Comparison of ENCODE assay signal across 10 mouse cellular contexts in genomic region chr10:41573190-41573589, GRCm38 (mm10). TPM values are rescaled to one million over a fixed set of nuclear protein-coding genes. Genes with fewer than 3 reads are reported as not detected.
A peak's percentile ranks its signal among the peaks of the same experiment; 100 is the strongest.
DNase-seq lines count a peak whose midpoint lies in the region; ATAC-seq and TF ChIP-seq lines count a peak whose summit lies in the region.
"Had no signal": no experiment of that assay in that cellular context is flagged by ENCODE, and none has a peak within 500 bp of the region (broad histone marks: within the 10 kb centered on the region; RNA-seq: fewer than 3 reads in every experiment).

No protein-coding gene starts in this region.

- peak; percentile 69 for ATAC-seq in lung, embryonic 16.5 days (ENCODE audit: low read depth)
- ATAC-seq in stomach, embryonic 16.5 days (ENCODE audit: insufficient read depth, low FRiP score) = peak; percentile 33
- ATAC-seq in hindbrain, embryonic 12.5 days (ENCODE audit: low FRiP score) = no peak
- ATAC-seq: hindbrain, postnatal 0 days; midbrain, embryonic 13.5 days had no signal

- peak; percentile 35 to 64 for DNase-seq in heart, adult 9 months (ENCODE audit: low spot score in 2 of 2)
- no peak for DNase-seq in heart, adult 8-10 months (ENCODE audit: low spot score)
- DNase-seq in thymus, postnatal 4 days = peak; percentile 51
- no peak for DNase-seq in thymus, adult 2 months
- no peak for DNase-seq in embryo, embryonic 10 days (ENCODE audit: low spot score)

- no peak overlapping the region for H3K4me3 ChIP-seq in thymus, adult 2 months (ENCODE audit: control insufficient read depth, insufficient read depth, low read length)
- no peak overlapping the region for H3K4me3 ChIP-seq in lung, embryonic 16.5 days (ENCODE audit: low read length)
- no peak overlapping the region for H3K4me3 ChIP-seq in stomach, embryonic 16.5 days (replicated peaks; ENCODE audit: low read length)
- H3K4me3 ChIP-seq in hindbrain, embryonic 12.5 days = no peak overlapping the region
- H3K4me3 ChIP-seq: midbrain, embryonic 13.5 days had no signal

- no peaks in the 10 kb centered on the region for H3K27me3 ChIP-seq in thymus, adult 2 months (ENCODE audit: control insufficient read depth, insufficient read depth, low read length)
- no peaks in the 10 kb centered on the region for H3K27me3 ChIP-seq in lung, embryonic 16.5 days (ENCODE audit: control insufficient read depth, insufficient read depth, low read depth, low read length)
- no peaks in the 10 kb centered on the region for H3K27me3 ChIP-seq in stomach, embryonic 16.5 days (ENCODE audit: control insufficient read depth, insufficient read depth, low read length)
- H3K27me3 ChIP-seq in hindbrain, embryonic 12.5 days = no peaks in the 10 kb centered on the region
- H3K27me3 ChIP-seq: midbrain, embryonic 13.5 days had no signal

- no peaks in the 10 kb centered on the region for H3K36me3 ChIP-seq in thymus, adult 2 months (ENCODE audit: control insufficient read depth, insufficient read depth, low read length)
- H3K36me3 ChIP-seq in lung, embryonic 16.5 days (ENCODE audit: control insufficient read depth, insufficient read depth, low read length) = no peaks in the 10 kb centered on the region
- no peaks in the 10 kb centered on the region for H3K36me3 ChIP-seq in stomach, embryonic 16.5 days (ENCODE audit: control insufficient read depth, insufficient read depth, low read length)
- H3K36me3 ChIP-seq in hindbrain, embryonic 12.5 days = no peaks in the 10 kb centered on the region
- H3K36me3 ChIP-seq: midbrain, embryonic 13.5 days had no signal

- WGBS in thymus, adult 2 months = 13% methylated on average over 6 of the region's 6 CpGs
- WGBS in lung, embryonic 16.5 days = 12% methylated on average over 6 of the region's 6 CpGs
- 8% methylated on average over 6 of the region's 6 CpGs for WGBS in stomach, embryonic 16.5 days
- WGBS in hindbrain, embryonic 12.5 days = 32% methylated on average over 6 of the region's 6 CpGs

- H3K9ac ChIP-seq in lung, embryonic 16.5 days (ENCODE audit: low read length) = peak overlapping the region; percentile 44; the same call in 1 of the 2 replicates
- peak overlapping the region; percentile 46; the same call in 1 of the 2 replicates for H3K9ac ChIP-seq in stomach, embryonic 16.5 days (ENCODE audit: low read length)
- H3K9ac ChIP-seq in hindbrain, embryonic 12.5 days = no peak overlapping the region
- H3K9ac ChIP-seq: midbrain, embryonic 13.5 days had no signal

- H3K9me3 ChIP-seq in lung, embryonic 16.5 days (ENCODE audit: control insufficient read depth, low read length) = no peaks in the 10 kb centered on the region
- no peaks in the 10 kb centered on the region for H3K9me3 ChIP-seq in stomach, embryonic 16.5 days (replicated peaks; ENCODE audit: control insufficient read depth, low read length)
- H3K9me3 ChIP-seq in hindbrain, embryonic 12.5 days (replicated peaks) = no peaks in the 10 kb centered on the region
- H3K9me3 ChIP-seq: midbrain, embryonic 13.5 days had no signal

- no peak for TF ChIP-seq POLR2A in thymus, adult 2 months (IDR thresholded peaks at IDR 0.05; ENCODE audit: control insufficient read depth, extremely low read depth, insufficient read depth, low read length, poor library complexity)

- H3K4me1 ChIP-seq in thymus, adult 2 months (replicated peaks; ENCODE audit: control insufficient read depth, insufficient read depth, low read length) = peaks cover 48% of the 10 kb centered on the region
- H3K4me1 ChIP-seq in lung, embryonic 16.5 days (replicated peaks; ENCODE audit: control insufficient read depth, insufficient read depth, low read length) = peaks cover 5% of the 10 kb centered on the region
- H3K4me1 ChIP-seq in stomach, embryonic 16.5 days (ENCODE audit: control insufficient read depth, insufficient read depth, low read length) = peaks cover 9% of the 10 kb centered on the region
- no peaks in the 10 kb centered on the region for H3K4me1 ChIP-seq in hindbrain, embryonic 12.5 days
- H3K4me1 ChIP-seq: midbrain, embryonic 13.5 days had no signal

- H3K4me2 ChIP-seq in lung, embryonic 16.5 days (ENCODE audit: low read depth, low read length) = peak overlapping the region; percentile 4; the same call in 1 of the 2 replicates
- no peak overlapping the region for H3K4me2 ChIP-seq in stomach, embryonic 16.5 days (ENCODE audit: low read depth, low read length)
- H3K4me2 ChIP-seq in hindbrain, embryonic 12.5 days (replicated peaks) = no peak overlapping the region
- H3K4me2 ChIP-seq: midbrain, embryonic 13.5 days had no signal

- H3K27ac ChIP-seq in thymus, adult 2 months (ENCODE audit: control insufficient read depth, insufficient read depth, low read length) = no peak overlapping the region
- no peak overlapping the region for H3K27ac ChIP-seq in lung, embryonic 16.5 days (ENCODE audit: low read length)
- no peak overlapping the region; the same call in 1 of the 2 replicates for H3K27ac ChIP-seq in stomach, embryonic 16.5 days (ENCODE audit: low read length)
- H3K27ac ChIP-seq in hindbrain, embryonic 12.5 days = no peak overlapping the region
- H3K27ac ChIP-seq: hindbrain, postnatal 0 days; midbrain, embryonic 13.5 days had no signal

- no peak for TF ChIP-seq CTCF in thymus, adult 2 months (IDR thresholded peaks at IDR 0.05; ENCODE audit: borderline replicate concordance, control insufficient read depth, extremely low read depth, insufficient read depth, low read length, poor library complexity)

RNA-seq across cellular contexts. Expression of gene Cd164, which starts 54.0 kb away (rescaled TPM):
- total RNA-seq in heart, adult 8-10 months (2022) = 100 to 1,000 TPM; 143 to 147 (median 145) TPM
- 223 and 238 TPM in 2 replicates for polyA plus RNA-seq in thymus, adult 2 months (2012; rRNA removed)
- 169 and 185 TPM in 2 replicates for polyA plus RNA-seq in lung, embryonic 16.5 days (2015; fragmentation: Nextera tagmentation; extraction: Ambion mirVana)
- polyA plus RNA-seq in stomach, embryonic 16.5 days (2015; fragmentation: Nextera tagmentation; extraction: Ambion mirVana) = 173 and 181 TPM in 2 replicates
- 106 and 118 TPM in 2 replicates for polyA plus RNA-seq in hindbrain, embryonic 12.5 days (2016; fragmentation: Nextera tagmentation; extraction: Ambion mirVana)

Comparison
In these comparisons a context has a peak if more than half of its experiments do, and no peak if none do; other contexts are left out.
1. DNase-seq: peak in heart, adult 9 months (2 of 2) and thymus, postnatal 4 days (single experiment); none in heart, adult 8-10 months (single experiment), thymus, adult 2 months (single experiment) and embryo, embryonic 10 days (single experiment).